Mouse (Mus musculus): ENCODE data around the gene Vmn1r119.
"Not testable (repeated sequence)": the region's sequence is repeated elsewhere in the genome, so short reads cannot be mapped to it uniquely, and the experiment has no call there.

The Vmn1r119 gene

DNA sequence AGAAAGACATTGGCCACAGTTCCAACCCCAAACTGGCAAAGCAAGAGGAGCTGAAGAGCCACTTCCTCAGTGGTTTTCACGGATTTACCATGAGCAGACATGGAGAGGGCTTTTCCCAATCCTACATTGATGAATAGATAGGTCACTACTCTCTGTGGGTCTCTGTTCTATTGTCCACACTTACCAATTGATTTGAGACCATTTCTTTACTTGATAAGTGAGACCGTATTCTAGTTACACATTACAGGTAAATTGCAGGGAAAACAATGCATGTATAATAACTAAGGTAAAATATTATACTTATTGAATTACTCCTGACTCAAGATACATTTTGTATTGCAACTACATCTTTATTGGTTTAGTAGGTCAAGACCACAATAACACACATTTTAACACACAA, at the start of gene Vmn1r119:
TSS of gene Vmn1r119 (minus strand) at position 101 of the 400 bp plus-strand sequence.
- DNase-seq = not testable (repeated sequence)

DNA sequence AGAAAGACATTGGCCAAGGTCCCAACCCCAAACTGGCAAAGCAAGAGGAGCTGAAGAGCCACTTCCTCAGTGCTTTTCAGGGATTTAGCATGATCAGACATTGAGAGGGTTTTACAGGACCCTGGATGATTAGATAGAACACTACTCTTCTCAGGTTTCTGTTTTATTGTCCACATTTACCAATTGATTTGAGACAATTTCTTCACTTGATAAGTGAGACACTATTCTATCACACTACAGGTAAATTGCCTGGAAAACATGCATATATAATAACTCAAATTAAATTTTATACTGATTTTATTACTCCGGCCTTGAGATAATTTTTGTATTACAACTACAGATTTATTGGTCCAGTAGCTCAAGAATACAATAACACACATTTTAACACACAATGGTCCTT, 41.4 kb upstream of the Vmn1r119 start, which contains the start of gene Vmn1r120:
TSS of gene Vmn1r120 (minus strand) at position 101 of the 400 bp plus-strand sequence.
- DNase-seq = not testable (repeated sequence)
